Mouse (Mus musculus) gastrocnemius, adult 18-20 months (tissue): ENCODE measurements around the gene Anapc11. TPM values are rescaled to one million over a fixed set of nuclear protein-coding genes. Genes with fewer than 3 reads are reported as not detected.
A peak's percentile ranks its signal among the peaks of the same experiment; 100 is the strongest.
"Not testable (repeated sequence)": the region's sequence is repeated elsewhere in the genome, so short reads cannot be mapped to it uniquely, and the experiment has no call there.

Source experiments
- DNase-seq: peaks from one replicate; pipeline ENCODE4 v3.0.0; 2021; ENCODE audit warnings: low spot score
- total RNA-seq, 2 experiments: library from RNA; stranded (reverse); gene quantifications; 2 replicates each; pipeline ENCODE4 v1.2.3; 2021

Anapc11 gene
- total RNA-seq, 2 experiments from 2014 or later = 45.9 to 52.1 TPM

DNA sequence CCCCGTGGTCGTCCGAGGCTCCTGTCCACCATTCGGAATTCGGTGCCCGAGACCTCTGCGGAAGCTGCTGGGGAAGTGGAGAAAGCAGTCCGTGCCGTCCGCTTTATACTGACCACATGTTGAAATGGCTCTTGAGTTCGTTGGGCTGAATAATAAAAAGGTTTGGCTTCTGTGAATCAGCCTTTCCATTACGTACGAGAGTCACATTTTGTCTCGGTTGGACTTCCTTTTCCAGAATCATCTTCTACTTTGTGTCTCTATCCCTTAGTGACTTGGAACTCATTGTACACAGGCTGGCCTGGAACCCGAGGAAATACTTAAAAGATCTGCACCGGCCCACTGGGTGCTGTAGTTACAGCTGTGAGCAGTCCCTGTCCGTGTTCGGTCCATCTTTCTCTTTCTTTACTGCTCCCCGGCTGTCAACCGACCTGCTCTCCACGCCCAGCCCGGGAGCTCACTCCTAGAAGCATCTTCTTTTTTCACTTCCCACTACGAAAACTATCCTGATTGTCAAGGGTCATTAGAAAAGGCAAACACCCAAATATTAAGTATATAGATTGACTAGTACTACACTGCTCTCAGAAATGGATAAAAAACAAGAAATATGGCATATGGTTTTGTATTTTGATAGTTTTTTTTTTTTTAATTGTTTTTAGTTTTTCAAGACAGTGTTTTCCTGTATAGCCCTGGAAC, 24.5 kb upstream of the Anapc11 start:
- DNase-seq = no peak

DNA sequence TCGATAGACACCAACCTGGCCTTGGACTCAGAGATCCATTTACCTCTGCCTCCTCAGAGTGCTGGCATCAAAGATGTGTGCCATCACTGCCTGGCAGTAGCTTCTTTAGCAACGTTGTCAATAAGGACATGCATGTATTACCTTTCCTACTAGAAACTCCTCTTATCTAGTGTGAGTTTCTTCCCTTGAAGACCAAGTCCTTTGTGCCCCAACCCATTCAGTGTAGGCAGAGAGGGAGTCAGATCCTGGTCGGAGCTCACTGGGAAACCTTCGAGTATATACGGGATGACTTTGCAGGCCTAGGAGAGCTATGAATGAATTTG, 24.0 kb upstream of the Anapc11 start:
- DNase-seq = no peak

DNA sequence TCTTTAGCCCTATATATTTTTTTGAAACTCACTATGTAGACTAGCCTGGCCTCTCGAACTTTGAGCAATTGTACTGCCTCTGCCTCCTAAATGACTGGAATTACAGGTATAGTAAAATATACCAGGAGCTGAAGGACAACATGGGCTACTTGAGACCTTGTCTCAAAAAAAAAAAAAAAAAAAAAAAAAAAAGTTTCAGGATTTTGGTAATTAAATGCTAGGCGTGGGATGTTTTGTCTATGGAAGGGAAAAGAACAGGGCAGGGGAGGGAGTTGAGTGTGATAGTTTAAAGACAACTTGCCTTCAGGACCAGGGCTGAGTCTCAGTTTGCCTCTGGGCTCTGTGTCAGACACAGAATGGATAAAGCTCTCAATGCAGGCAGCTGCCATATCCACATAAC, 23.2 kb upstream of the Anapc11 start:
- DNase-seq = no peak

DNA sequence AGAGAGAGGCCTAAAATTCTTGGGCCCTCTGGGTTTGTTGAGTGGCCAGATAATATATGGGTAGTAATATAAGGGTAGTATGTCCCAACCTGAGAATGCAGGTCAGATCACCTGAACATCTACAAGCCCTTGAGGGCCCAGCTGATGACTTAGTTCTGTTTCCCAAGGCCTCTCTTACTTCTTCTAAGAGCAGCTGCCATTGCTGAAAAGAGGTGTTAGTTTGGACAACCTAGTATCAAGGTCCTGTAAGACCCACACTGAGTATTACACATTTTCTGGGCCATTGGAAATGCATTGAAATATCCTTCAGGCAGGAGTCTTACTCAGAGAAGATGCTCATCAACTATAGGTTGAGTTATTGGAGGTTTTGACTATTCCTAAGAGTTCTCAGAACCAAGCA, 22.3 kb upstream of the Anapc11 start:
- DNase-seq = no peak

DNA sequence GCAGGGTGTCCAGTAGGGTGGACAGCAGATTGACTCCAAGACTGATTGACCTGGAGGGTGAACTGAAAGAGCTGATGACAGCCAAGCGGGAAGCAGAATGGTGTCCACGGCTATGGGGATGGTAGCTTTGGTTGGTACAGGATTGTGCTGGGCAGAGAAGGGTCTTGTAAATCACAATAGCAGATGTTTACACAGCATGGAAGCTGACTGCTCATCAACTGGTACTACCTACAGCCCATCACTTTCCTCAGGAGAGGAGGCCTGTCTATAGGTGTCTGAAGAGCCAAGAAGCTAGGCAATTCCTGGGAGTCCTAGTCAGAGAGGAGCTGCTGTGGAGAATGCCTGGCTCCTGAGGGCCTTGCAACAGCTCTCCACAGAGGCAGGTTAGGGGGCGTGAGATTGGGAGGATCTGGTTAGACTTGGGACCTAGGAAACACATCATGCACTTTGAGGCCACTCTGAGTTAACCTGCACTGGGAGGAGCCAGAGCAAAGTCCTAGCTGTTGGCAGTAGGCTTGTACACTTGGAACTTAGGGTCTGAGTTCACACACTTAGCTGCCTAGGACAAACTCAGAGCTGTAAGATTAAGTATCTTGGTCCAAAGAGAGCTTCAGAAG, 21.7 kb upstream of the Anapc11 start:
- no peak for DNase-seq

DNA sequence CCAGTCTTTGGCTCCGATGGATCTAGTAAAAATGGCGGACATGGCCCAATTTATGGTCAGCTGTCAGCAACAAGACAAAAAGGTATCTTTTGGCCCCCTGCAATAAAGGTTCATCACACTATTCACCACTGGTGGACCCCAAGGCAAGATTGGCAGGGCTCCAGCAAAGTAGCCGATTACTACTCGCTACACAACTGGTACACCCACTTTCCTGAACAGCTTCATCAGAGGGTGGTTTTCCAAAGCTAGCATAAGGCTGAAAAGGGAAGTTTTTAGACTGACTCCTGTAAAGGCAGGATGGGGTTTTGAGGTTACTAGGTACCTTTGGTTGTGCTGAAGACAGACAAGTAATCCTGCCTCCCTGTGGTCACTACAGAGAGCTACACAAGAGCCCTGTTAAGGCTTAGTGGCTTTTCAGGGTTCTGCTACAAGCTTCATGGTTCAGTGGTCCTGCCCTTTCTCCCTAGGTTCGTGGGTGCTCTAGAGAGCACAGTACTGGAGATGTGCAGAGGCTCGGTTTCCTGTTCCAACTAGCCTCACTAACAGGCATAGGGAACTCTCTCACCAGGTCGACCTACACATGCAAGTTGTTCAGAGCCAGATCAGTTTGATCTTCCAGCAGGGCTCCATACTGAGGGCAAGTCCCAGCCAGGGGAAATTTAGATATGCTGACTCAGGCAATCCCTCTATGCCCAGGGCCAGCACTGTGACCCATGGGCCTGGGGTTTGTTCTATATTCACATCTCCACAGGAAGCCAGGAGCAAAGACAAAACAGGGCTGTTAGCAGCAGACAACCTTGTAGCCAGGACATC, 20.8 kb upstream of the Anapc11 start:
- no peak for DNase-seq

DNA sequence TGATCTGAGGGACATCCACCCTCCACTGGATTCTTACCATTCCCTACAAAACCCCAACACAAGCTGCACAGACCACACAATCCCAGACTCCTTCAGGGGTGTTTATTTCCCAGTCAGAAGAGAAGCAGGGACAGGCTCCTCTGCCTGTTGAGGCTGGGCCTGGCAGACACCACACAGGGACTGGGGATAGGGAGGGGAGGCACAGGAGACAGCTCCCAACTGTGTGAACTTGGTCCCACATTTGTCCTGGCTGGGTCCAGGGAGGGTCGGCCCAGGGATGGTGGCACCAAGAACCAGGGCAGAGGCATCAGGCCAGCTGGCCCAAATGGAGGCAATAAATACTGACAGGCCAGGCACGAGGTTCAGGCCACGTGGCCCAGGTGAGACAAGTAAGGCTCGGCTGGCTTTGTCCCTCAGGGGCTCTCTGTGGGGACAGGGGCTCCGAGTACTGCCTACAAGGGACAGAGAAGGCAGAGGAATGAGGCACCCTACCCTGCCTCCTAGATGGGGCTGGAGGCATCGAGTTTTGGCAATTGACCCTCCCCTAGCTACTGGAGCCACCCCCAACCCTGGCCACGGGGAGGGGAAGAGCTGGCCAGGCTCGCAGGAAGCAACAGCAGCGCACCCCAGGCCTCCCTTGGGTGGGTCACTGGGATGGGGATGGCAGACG, 20.1 kb upstream of the Anapc11 start:
- DNase-seq = no peak

DNA sequence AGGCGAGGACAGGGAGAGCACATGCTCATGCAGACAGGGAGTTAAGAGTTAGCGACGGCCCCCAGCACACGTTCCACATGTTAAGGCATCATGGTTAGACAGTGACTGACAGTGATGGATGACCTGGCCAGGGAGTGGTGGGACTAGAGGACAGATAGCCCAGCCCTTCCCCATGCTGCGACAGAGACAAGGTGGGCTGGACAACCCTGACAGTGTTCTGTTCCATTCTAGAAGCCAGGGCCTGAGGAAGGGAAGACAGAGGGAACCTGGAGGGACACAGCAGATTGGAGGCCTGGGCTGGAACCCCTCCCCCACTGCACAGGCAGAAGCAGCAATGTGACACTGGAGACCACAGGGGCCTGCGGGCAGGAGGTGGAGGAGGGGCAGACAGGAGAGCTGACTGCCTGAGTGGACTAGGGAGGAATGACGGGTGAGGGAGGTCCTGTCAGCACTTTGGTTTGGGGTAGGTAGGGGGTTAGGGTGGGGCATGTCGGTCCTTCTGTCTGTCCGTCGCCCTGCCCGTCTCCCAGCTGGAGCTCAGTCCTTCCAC, 19.5 kb upstream of the Anapc11 start:
- no peak for DNase-seq

DNA sequence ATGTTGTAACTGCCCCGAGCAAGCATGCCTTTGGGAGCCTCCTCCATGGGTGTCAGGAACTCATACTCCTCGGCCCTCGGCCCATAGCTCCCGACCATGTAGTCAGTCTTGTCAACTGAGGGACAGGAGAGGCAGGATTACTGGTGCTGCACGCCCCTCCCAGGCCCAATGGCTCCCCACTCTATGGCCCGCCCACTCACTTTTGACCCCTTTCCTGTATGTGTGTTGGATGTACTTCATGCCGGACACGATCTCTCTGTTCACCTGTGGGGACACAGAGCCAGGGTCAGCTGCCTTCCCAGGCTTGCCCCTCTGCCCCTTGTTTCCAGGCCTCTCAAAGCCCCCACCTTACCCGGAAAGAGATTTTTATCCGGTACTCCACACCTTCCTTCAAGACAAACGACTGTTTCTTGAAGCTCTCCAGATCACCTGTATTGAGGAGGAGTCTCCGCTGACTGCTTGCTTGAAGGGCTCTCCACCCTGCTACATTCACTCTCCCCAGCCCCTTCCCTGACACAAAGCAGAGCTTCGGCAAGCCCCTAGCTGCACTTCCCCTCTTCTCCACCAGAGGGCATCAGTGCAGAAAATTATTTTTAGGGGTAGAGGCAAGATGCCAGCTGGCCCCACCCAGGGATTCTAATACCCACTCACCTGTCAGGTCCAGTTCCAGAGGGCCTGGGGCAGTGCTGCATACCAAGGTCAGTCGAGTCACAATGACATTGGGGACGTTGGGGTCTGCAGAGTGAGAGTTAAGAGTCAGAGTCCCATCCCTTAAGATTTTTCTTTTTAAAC, 18.7 kb upstream of the Anapc11 start:
- DNase-seq = peak; percentile 83

DNA sequence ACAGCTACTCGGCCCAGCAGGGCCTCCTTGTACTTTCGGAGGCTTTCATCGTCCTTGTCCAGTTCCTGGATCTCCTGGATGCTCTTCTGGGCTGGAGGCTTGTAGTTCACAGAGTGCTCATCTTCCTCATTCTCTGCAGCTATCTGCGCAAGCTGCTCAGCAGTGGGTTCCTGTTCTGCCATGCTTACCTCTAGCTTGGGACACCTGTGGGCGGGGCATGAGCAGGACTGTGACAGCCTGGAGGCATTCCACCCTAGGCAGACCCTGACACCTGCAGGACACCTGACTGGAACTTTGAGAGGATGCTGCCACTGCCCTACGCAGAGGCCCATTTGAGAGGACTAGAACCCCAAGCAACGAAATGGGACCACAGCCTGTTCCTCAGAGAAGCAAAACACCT, 18.0 kb upstream of the Anapc11 start:
- DNase-seq = no peak

DNA sequence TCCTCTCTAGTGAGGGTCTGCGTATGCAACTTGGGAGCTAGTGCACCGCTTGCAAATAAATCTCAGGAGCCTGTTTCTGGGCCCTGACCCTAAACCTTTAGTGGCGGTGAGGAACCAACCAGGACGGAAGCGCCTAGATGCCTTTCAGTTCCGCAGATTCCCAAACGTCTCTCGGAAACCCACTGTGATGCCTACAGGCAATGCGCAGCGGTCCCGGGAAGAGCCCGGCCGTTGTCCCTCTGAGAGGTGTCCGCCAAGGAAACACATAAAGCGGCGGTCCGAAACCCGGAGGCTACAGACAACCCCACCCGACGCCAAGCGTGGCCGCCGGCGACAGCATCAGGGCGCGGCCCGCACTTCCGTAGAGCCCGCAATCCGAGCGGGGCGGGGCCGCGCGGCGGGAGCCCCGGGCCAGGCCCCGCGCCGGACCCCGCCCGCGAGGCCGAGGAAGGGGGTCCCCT, 17.3 kb upstream of the Anapc11 start:
- DNase-seq = no peak

DNA sequence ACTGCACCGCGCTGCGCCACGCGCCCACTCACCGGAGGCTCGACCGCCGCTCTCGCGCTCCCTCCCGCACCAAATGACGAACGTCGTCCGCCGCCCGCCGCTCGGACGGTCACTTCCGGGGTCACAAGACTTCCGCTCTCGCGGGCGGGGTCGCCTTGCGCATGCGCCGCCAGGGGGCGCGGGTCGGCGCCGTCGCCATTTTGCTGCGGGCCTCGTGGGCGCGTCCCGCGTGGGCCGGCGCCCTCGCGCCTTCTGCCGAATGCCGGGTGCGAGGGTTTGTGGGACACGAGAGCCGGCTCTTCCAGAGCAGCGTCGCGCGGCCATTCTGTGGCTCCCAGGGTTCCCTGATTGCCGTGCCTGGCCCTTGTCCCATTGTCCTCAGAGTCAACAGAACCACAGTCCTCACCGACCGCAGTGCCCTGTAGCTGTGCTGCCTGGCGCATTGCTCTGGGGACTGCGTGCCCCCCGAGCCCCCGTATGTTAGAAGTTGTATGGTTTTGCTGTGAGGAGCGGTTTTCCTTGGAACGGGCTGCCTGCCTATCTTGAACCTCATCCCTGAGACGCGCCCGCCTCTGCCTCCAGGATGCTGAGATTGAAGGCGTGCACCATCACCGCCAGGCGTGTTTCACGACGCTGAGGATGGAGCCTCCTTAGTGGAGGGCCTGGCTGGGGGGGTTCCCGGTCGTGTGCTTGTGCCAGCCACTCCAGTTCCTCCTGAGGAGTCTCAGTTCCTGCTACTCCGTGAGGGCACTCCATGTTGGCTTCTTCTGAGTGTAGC, 16.5 kb upstream of the Anapc11 start, which contains the start of gene Arhgdia:
Arhgdia (minus strand) TSS at position 135 of the 778 bp plus-strand sequence.
- peak; percentile 88 for DNase-seq

DNA sequence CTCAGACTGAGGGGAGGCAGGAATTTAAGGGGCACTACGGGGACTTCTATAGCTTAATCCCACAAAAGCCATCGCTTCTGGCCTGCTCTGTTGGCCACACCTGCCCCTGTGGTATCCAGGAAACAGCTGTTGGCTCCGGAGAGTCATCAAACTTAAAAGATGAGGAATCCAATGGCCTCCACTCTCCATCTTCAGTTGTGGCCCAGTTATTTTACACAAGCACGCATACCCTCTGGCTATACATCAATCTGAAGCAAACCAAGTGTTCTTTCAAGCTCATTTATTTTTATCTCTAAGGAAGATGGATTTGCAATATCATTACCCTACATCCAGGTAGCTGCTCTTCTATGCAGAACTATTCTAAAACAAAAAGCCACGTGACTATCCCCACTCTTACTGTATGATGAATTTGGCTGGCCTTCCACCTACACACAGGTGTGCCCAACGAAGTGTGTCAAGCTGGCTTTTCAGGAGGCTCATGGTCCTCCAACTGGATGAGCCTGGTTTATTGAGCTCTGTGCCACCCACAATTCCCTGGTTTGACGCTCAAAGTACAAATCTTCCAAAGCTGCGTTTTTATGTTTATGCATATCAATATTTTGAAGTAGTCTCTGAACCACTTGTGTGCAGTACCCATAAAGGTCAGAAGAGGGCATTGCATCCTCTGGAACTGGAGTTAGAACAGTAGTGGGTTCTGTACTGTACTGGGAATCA, 15.8 kb upstream of the Anapc11 start:
- DNase-seq = no peak

DNA sequence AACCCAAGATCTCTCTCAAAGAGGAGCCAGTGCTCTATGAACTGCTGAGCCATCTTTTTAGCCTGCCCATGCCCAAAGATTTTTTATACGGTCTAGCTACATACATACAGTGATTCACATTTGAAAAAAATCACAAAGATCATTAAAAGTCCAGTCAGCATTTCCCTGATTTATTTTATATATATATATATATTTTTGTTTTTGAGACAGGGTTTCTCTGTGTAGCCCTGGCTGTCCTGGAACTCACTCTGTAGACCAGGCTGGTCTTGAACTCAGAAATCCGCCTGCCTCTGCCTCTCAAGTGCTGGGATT, 15.3 kb upstream of the Anapc11 start:
- not testable (repeated sequence) for DNase-seq

DNA sequence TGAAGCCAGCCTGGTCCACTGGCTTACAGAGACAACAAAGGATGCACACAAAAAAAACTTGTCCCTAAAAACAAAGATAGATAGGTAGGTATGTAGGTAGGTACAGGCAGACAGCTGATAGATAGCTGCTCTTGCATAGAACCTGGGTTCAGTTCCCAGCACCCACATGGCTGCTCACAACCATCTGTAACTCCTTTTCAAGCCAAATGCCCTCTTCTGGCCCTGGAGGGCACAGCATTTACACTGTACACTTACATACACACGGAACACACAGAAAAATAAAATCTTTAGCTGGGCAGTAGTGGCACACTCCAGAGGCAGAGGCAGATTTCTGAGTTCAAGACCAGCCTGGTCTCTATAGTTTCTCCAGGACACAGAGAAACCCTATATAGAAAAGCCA, 14.3 kb upstream of the Anapc11 start:
- DNase-seq = no peak

DNA sequence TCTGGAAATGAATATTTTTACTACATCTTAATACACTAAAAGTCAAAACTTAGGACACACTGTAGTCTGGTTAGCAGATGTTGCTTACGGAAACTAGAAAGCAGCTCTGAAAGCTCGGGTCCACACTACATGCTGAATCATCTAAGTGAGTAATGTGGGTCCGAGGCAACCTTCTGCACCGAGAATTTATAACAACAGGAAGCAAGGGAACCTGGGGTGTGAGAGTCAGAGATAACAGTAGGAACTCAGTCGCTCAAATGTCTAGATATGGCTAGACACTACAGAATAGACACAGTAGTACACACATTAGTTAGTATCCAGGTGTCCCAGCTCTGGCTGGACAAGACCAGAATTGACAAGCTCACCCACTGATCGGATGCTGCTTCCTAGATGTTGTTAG, 9.7 kb upstream of the Anapc11 start:
- DNase-seq = no peak

DNA sequence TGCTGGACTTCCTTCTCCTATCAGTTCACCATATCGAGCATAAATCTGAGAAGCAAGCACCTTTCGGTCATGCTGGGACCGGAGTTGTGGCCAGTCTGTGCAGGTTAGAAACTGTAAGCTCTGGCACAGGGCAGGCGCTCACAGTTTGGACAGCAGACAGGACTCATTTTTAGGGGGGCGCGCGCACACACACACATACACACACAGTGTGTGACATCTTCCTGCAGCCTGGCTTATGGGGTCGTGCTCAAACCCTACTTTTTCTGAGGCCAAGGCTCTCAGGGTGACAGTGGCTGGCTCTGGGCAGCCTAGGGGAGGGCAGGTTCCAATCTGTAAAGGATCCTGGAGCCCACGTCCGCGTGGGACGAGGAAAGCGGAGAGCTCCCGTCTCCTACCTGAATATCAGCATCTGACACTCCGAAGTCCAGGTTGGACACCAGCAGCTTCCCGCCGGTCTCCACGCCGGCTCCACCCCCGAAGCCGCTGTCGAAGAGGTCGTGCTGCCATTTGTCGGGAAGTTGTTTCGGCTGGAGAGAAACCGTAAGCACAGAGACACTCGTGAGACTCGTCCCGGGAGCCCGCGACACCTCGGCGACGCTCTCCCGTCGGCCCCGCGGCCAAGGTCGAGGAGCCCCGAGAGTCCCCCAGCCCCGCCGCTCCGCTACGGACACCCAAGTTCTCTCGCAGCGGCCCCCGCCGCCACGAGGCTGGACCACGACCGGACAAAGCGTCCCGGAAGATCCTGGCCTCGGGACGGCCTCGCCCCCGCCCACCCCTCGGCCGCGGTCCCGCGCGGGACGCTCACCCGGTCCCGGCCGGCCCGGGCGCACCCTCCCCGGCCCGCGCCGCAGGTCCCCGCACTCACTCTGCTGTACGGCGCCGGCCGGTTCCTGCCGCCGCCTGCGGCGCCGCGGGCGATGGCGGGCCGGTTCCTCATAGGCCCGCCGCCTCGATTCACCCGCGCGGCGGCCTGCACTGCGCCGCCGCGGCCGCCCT, 683 bp upstream of the Anapc11 start:
- no peak for DNase-seq

DNA sequence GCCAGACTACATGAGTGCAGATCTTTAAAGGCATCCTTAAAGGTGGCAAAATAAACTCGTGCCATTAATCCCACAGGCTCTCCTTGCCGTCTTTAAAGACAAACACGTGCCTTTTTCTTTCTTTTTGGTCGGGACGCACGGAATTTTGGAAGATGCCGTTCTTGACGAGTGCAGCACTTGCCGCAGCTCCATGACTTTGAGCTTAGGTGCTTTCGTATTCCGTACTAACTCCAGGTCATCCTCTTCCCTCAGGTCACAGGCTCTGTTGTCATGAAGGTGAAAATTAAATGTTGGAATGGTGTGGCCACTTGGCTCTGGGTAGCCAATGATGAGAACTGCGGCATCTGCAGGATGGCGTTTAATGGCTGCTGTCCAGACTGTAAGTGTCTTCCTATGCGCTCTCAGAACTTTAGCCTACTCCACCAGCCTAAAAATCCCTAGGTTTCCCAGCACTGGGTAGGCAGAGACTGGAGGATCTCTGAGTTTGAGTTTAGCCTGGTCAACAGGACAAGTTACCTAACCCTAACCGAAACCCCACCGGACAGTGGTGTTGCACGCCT, 849 bp downstream of the Anapc11 start:
- no peak for DNase-seq
